Mouse (Mus musculus) hindbrain, embryonic 10.5 days (tissue): ENCODE results near the gene Rgl1. TPM values are rescaled to one million over a fixed set of nuclear protein-coding genes. Genes with fewer than 3 reads are reported as not detected.

Source experiments
- DNase-seq: peaks from one replicate; pipeline ENCODE4 v3.0.0-alpha.2; 2017; ENCODE audit warnings: low spot score
- H3K27ac ChIP-seq: fragments of 300-500 bp; sonication (generic); 2 replicates; pipeline ENCODE4 v1.5.1; 2016; ENCODE audit warnings: mild to moderate bottlenecking, moderate library complexity
- H3K27me3 ChIP-seq: fragments of 300-500 bp; sonication (generic); 2 replicates; pipeline ENCODE4 v1.6.1; 2016; ENCODE audit warnings: mild to moderate bottlenecking; ENCODE audit not compliant: poor library complexity, insufficient read depth, severe bottlenecking
- H3K36me3 ChIP-seq: fragments of 300-500 bp; sonication (generic); 2 replicates; pipeline ENCODE4 v1.6.1; 2016; ENCODE audit warnings: mild to moderate bottlenecking, moderate library complexity
- H3K4me1 ChIP-seq: fragments of 300-500 bp; sonication (generic); replicated peaks from 2 replicates; pipeline ENCODE4 v1.6.1; 2016; ENCODE audit warnings: mild to moderate bottlenecking
- H3K4me3 ChIP-seq: fragments of 300-500 bp; sonication (generic); 2 replicates; pipeline ENCODE4 v1.5.1; 2016; ENCODE audit warnings: mild to moderate bottlenecking, moderate library complexity
- H3K9me3 ChIP-seq: fragments of 300-500 bp; sonication (generic); 2 replicates; pipeline ENCODE4 v1.6.1; 2016; ENCODE audit warnings: mild to moderate bottlenecking, moderate library complexity
- WGBS: fragments of 180-500 bp; shearing (Covaris S2); methylation state at CpG from one replicate; pipeline ENCODE4 v1.1.7; 2016; 5-methylcytosine and 5-hydroxymethylcytosine counted together
- polyA plus RNA-seq: library from polyadenylated mRNA; unstranded; fragments of >200 nt; fragmentation: Nextera tagmentation; extraction: Ambion mirVana; gene quantifications from 2 replicates; pipeline ENCODE4 v1.2.1, GENCODE M21; 2016

Rgl1 gene
- polyA plus RNA-seq, 1 experiment from 2014 or later = 27.1 TPM

- Histone ChIP-seq H3K27ac (no peak overlapping the region), H3K9me3 (peaks cover under 1% of the 10 kb centered on the region; the same call in 1 of the 2 replicates), H3K27me3 (no peaks in the 10 kb centered on the region), H3K4me1 (peaks cover 37% of the 10 kb centered on the region), H3K4me3 (no peak overlapping the region), H3K36me3 (peaks cover 62% of the 10 kb centered on the region)
- DNase-seq = no peak
- 88% methylated on average over 16 of the region's 16 CpGs for WGBS
Observed at GRCm38 (mm10) chr1:152613158-152613857, 152.8 kb downstream of the Rgl1 start.

GRCm38 (mm10) chr1:152612535-152613157 is 153.5 kb downstream of the Rgl1 start:
- no peak overlapping the region for H3K4me3 ChIP-seq
- H3K4me1 ChIP-seq = peaks cover 40% of the 10 kb centered on the region
- no peaks in the 10 kb centered on the region for H3K27me3 ChIP-seq
- no peak for DNase-seq
- 79% methylated on average over 12 of the region's 12 CpGs for WGBS
- H3K36me3 ChIP-seq = peaks cover 55% of the 10 kb centered on the region
- no peak overlapping the region for H3K27ac ChIP-seq
- H3K9me3 ChIP-seq = no peaks in the 10 kb centered on the region

- Histone ChIP-seq H3K36me3 (peaks cover 47% of the 10 kb centered on the region), H3K27me3 (no peaks in the 10 kb centered on the region), H3K4me3 (no peak overlapping the region), H3K27ac (no peak overlapping the region), H3K4me1 (peaks cover 33% of the 10 kb centered on the region), H3K9me3 (no peaks in the 10 kb centered on the region)
- no peak for DNase-seq
- WGBS = 68% methylated on average over 10 of the region's 10 CpGs
Observed at GRCm38 (mm10) chr1:152609547-152609946, 156.6 kb downstream of the Rgl1 start.

GRCm38 (mm10) chr1:152609006-152609405 is 157.1 kb downstream of the Rgl1 start:
- WGBS = 87% methylated on average over 7 of the region's 7 CpGs
- H3K4me1 ChIP-seq = peaks cover 32% of the 10 kb centered on the region
- H3K4me3 ChIP-seq = no peak overlapping the region
- H3K9me3 ChIP-seq = no peaks in the 10 kb centered on the region
- no peaks in the 10 kb centered on the region for H3K27me3 ChIP-seq
- no peak for DNase-seq
- peaks cover 42% of the 10 kb centered on the region for H3K36me3 ChIP-seq
- H3K27ac ChIP-seq = no peak overlapping the region

- H3K36me3 ChIP-seq = peaks cover 37% of the 10 kb centered on the region
- DNase-seq = no peak
- 0 out of 2 replicates have a peak, but pooled peaks cover 4% of the 10 kb centered on the region for H3K9me3 ChIP-seq
- no peak overlapping the region for H3K4me3 ChIP-seq
- H3K27ac ChIP-seq = no peak overlapping the region
- H3K27me3 ChIP-seq = no peaks in the 10 kb centered on the region
- WGBS = 71% methylated on average over 14 of the region's 14 CpGs
- H3K4me1 ChIP-seq = peaks cover 35% of the 10 kb centered on the region
Observed at GRCm38 (mm10) chr1:152607765-152608164, 158.4 kb downstream of the Rgl1 start.

- Histone ChIP-seq H3K4me3 (no peak overlapping the region), H3K27ac (peak overlapping the region; percentile 2; the same call in 1 of the 2 replicates), H3K4me1 (peaks cover 26% of the 10 kb centered on the region), H3K9me3 (0 out of 2 replicates have a peak, but pooled peaks cover 4% of the 10 kb centered on the region), H3K27me3 (no peaks in the 10 kb centered on the region), H3K36me3 (peaks cover 29% of the 10 kb centered on the region)
- no peak for DNase-seq
- 92% methylated on average over 11 of the region's 11 CpGs for WGBS
Observed at GRCm38 (mm10) chr1:152606727-152607126, 159.4 kb downstream of the Rgl1 start.

- H3K27ac ChIP-seq = no peak overlapping the region
- WGBS = 90% methylated on average over 5 of the region's 5 CpGs
- no peak for DNase-seq
Observed at GRCm38 (mm10) chr1:152605895-152606625, 160.1 kb downstream of the Rgl1 start.

GRCm38 (mm10) chr1:152604147-152604546 is 162.0 kb downstream of the Rgl1 start:
- DNase-seq = no peak
- H3K4me3 ChIP-seq = no peak overlapping the region
- H3K4me1 ChIP-seq = peaks cover 21% of the 10 kb centered on the region
- 0 out of 2 replicates have a peak, but pooled peaks cover 4% of the 10 kb centered on the region for H3K9me3 ChIP-seq
- 74% methylated on average over 6 of the region's 6 CpGs for WGBS
- H3K27ac ChIP-seq = no peak overlapping the region
- H3K36me3 ChIP-seq = peaks cover 18% of the 10 kb centered on the region
- H3K27me3 ChIP-seq = no peaks in the 10 kb centered on the region

More at GRCm38 (mm10) chr1:152605895-152606625, 160.1 kb downstream of the Rgl1 start:
- Histone ChIP-seq H3K9me3 (0 out of 2 replicates have a peak, but pooled peaks cover 4% of the 10 kb centered on the region), H3K4me1 (peaks cover 28% of the 10 kb centered on the region), H3K36me3 (peaks cover 29% of the 10 kb centered on the region), H3K4me3 (no peak overlapping the region), H3K27me3 (no peaks in the 10 kb centered on the region)

- Histone ChIP-seq H3K27ac (peak overlapping the region; percentile 23; the same call in 1 of the 2 replicates), H3K36me3 (peaks cover 20% of the 10 kb centered on the region), H3K4me1 (peaks cover 25% of the 10 kb centered on the region), H3K9me3 (0 out of 2 replicates have a peak, but pooled peaks cover 4% of the 10 kb centered on the region), H3K27me3 (no peaks in the 10 kb centered on the region), H3K4me3 (no peak overlapping the region)
- DNase-seq = peak; percentile 34
- WGBS = 47% methylated on average over 9 of the region's 9 CpGs
Observed at GRCm38 (mm10) chr1:152603628-152604027, 162.5 kb downstream of the Rgl1 start.

GRCm38 (mm10) chr1:152600494-152600893 is 165.7 kb downstream of the Rgl1 start:
- 91% methylated on average over 2 of the region's 2 CpGs for WGBS
- Histone ChIP-seq H3K9me3 (0 out of 2 replicates have a peak, but pooled peaks cover 4% of the 10 kb centered on the region), H3K27ac (no peak overlapping the region)

GRCm38 (mm10) chr1:152599347-152599746 is 166.8 kb downstream of the Rgl1 start:
- H3K9me3 ChIP-seq = 0 out of 2 replicates have a peak, but pooled peaks cover 4% of the 10 kb centered on the region
- H3K27me3 ChIP-seq = no peaks in the 10 kb centered on the region
- peaks cover 32% of the 10 kb centered on the region for H3K4me1 ChIP-seq
- no peak overlapping the region for H3K27ac ChIP-seq
- peaks cover 12% of the 10 kb centered on the region for H3K36me3 ChIP-seq
- 71% methylated on average over 8 of the region's 8 CpGs for WGBS
- H3K4me3 ChIP-seq = no peak overlapping the region
- DNase-seq = no peak

More at GRCm38 (mm10) chr1:152600494-152600893, 165.7 kb downstream of the Rgl1 start:
- no peak overlapping the region for H3K4me3 ChIP-seq
- no peak for DNase-seq
- H3K27me3 ChIP-seq = no peaks in the 10 kb centered on the region
- H3K36me3 ChIP-seq = peaks cover 12% of the 10 kb centered on the region
- peaks cover 22% of the 10 kb centered on the region for H3K4me1 ChIP-seq

- H3K36me3 ChIP-seq = peaks cover 15% of the 10 kb centered on the region
- no peaks in the 10 kb centered on the region for H3K9me3 ChIP-seq
- no peak overlapping the region for H3K4me3 ChIP-seq
- whole genome bisulfite sequencing = 75% methylated on average over 5 of the region's 5 CpGs
- no peaks in the 10 kb centered on the region for H3K27me3 ChIP-seq
- peaks cover 39% of the 10 kb centered on the region for H3K4me1 ChIP-seq
- H3K27ac ChIP-seq = no peak overlapping the region; the same call in 1 of the 2 replicates
- DNase-seq = no peak
Observed at GRCm38 (mm10) chr1:152594690-152595089, 171.5 kb downstream of the Rgl1 start.
